Mouse (Mus musculus): ENCODE measurements around the gene Lrrc75b. TPM values are rescaled to one million over a fixed set of nuclear protein-coding genes. Genes with fewer than 3 reads are reported as not detected.

Gene Lrrc75b
- polyA plus RNA-seq, 1 experiment from 2014 or later = 1.2 TPM

- Histone ChIP-seq H3K9ac (ENCODE audit: low read depth, low read length) (no peak overlapping the region), H3K9me3 (ENCODE audit: control insufficient read depth) (0 out of 2 replicates have a peak, but pooled peaks cover 7% of the 10 kb centered on the region), H3K4me1 (replicated peaks; ENCODE audit: control insufficient read depth, insufficient read depth, low read length) (no peaks in the 10 kb centered on the region; the same call in 1 of the 2 replicates), H3K4me3 (ENCODE audit: low read depth, low read length) (no peak overlapping the region), H3K27ac (ENCODE audit: low read depth, low read length) (no peak overlapping the region), H3K27me3 (replicated peaks; ENCODE audit: control insufficient read depth, insufficient read depth, low read length) (no peaks in the 10 kb centered on the region), H3K4me2 (replicated peaks; ENCODE audit: low read depth) (no peak overlapping the region), H3K36me3 (ENCODE audit: control insufficient read depth, insufficient read depth) (no peaks in the 10 kb centered on the region)
- ATAC-seq = no peak
- 67% methylated on average over 7 of the region's 7 CpGs for WGBS
- no peak for TF ChIP-seq CTCF (IDR thresholded peaks at IDR 0.05; ENCODE audit: low read depth)
Observed at GRCm38 (mm10) chr10:75592585-75592984, 32.5 kb upstream of the Lrrc75b start.

- H3K9me3 ChIP-seq (ENCODE audit: control insufficient read depth) = no peaks in the 10 kb centered on the region
- no peak overlapping the region for H3K4me3 ChIP-seq (ENCODE audit: low read depth, low read length)
- no peak for ATAC-seq
- peak overlapping the region; percentile 57; the same call in 1 of the 2 replicates for H3K4me2 ChIP-seq (replicated peaks; ENCODE audit: low read depth)
- 69% methylated on average over 12 of the region's 12 CpGs for WGBS
- no peaks in the 10 kb centered on the region; the same call in 1 of the 2 replicates for H3K36me3 ChIP-seq (ENCODE audit: control insufficient read depth, insufficient read depth)
- H3K4me1 ChIP-seq (replicated peaks; ENCODE audit: control insufficient read depth, insufficient read depth, low read length) = no peaks in the 10 kb centered on the region; the same call in 1 of the 2 replicates
- H3K27me3 ChIP-seq (replicated peaks; ENCODE audit: control insufficient read depth, insufficient read depth, low read length) = no peaks in the 10 kb centered on the region
- TF ChIP-seq CTCF (IDR thresholded peaks at IDR 0.05; ENCODE audit: low read depth) = peak; percentile 32; the same call in 1 of the 2 replicates
- no peak overlapping the region for H3K9ac ChIP-seq (ENCODE audit: low read depth, low read length)
- no peak overlapping the region for H3K27ac ChIP-seq (ENCODE audit: low read depth, low read length)
Observed at GRCm38 (mm10) chr10:75591211-75591894, 31.2 kb upstream of the Lrrc75b start.

- H3K36me3 ChIP-seq (ENCODE audit: control insufficient read depth, insufficient read depth) = no peaks in the 10 kb centered on the region; the same call in 1 of the 2 replicates
- H3K4me2 ChIP-seq (replicated peaks; ENCODE audit: low read depth) = peak overlapping the region; percentile 57
- H3K27ac ChIP-seq (ENCODE audit: low read depth, low read length) = peak overlapping the region; percentile 68; the same call in 1 of the 2 replicates
- H3K9me3 ChIP-seq (ENCODE audit: control insufficient read depth) = no peaks in the 10 kb centered on the region
- H3K4me1 ChIP-seq (replicated peaks; ENCODE audit: control insufficient read depth, insufficient read depth, low read length) = no peaks in the 10 kb centered on the region; the same call in 1 of the 2 replicates
- 51% methylated on average over 16 of the region's 16 CpGs for WGBS
- H3K4me3 ChIP-seq (ENCODE audit: low read depth, low read length) = peak overlapping the region; percentile 31
- TF ChIP-seq CTCF (IDR thresholded peaks at IDR 0.05; ENCODE audit: low read depth) = no peak
- H3K9ac ChIP-seq (ENCODE audit: low read depth, low read length) = peak overlapping the region; percentile 31; the same call in 1 of the 2 replicates
- no peaks in the 10 kb centered on the region for H3K27me3 ChIP-seq (replicated peaks; ENCODE audit: control insufficient read depth, insufficient read depth, low read length)
- no peak for ATAC-seq
Observed at GRCm38 (mm10) chr10:75589651-75590050, 29.5 kb upstream of the Lrrc75b start.

- no peak for TF ChIP-seq CTCF (IDR thresholded peaks at IDR 0.05; ENCODE audit: low read depth)
- Histone ChIP-seq H3K27ac (ENCODE audit: low read depth, low read length) (peak within 1 kb of the TSS; percentile 68), H3K4me2 (replicated peaks; ENCODE audit: low read depth) (peak within 1 kb of the TSS; percentile 57), H3K9me3 (ENCODE audit: control insufficient read depth) (no peaks in the 10 kb centered on the region), H3K9ac (ENCODE audit: low read depth, low read length) (peak within 1 kb of the TSS; percentile 31; the same call in 1 of the 2 replicates), H3K4me3 (ENCODE audit: low read depth, low read length) (peak within 1 kb of the TSS; percentile 31), H3K27me3 (replicated peaks; ENCODE audit: control insufficient read depth, insufficient read depth, low read length) (no peaks in the 10 kb centered on the region), H3K36me3 (ENCODE audit: control insufficient read depth, insufficient read depth) (no peaks in the 10 kb centered on the region; the same call in 1 of the 2 replicates), H3K4me1 (replicated peaks; ENCODE audit: control insufficient read depth, insufficient read depth, low read length) (no peaks in the 10 kb centered on the region; the same call in 1 of the 2 replicates)
- WGBS = 29% methylated on average over 5 of the region's 5 CpGs
- no peak for ATAC-seq
Observed at GRCm38 (mm10) chr10:75589129-75589528, 29.0 kb upstream of the Lrrc75b start, which contains the start of gene Ggt5. Gene Ggt5, plus strand, starts transcription at chr10:75589340.

- H3K4me2 ChIP-seq (replicated peaks; ENCODE audit: low read depth) = no peak overlapping the region
- H3K36me3 ChIP-seq (ENCODE audit: control insufficient read depth, insufficient read depth) = no peaks in the 10 kb centered on the region; the same call in 1 of the 2 replicates
- WGBS = 41% methylated on average over 5 of the region's 5 CpGs
- H3K4me3 ChIP-seq (ENCODE audit: low read depth, low read length) = no peak overlapping the region
- no peak overlapping the region for H3K9ac ChIP-seq (ENCODE audit: low read depth, low read length)
- H3K4me1 ChIP-seq (replicated peaks; ENCODE audit: control insufficient read depth, insufficient read depth, low read length) = no peaks in the 10 kb centered on the region; the same call in 1 of the 2 replicates
- no peaks in the 10 kb centered on the region for H3K27me3 ChIP-seq (replicated peaks; ENCODE audit: control insufficient read depth, insufficient read depth, low read length)
- no peak overlapping the region for H3K27ac ChIP-seq (ENCODE audit: low read depth, low read length)
- no peak for ATAC-seq
- H3K9me3 ChIP-seq (ENCODE audit: control insufficient read depth) = no peaks in the 10 kb centered on the region
- TF ChIP-seq CTCF (IDR thresholded peaks at IDR 0.05; ENCODE audit: low read depth) = no peak
Observed at GRCm38 (mm10) chr10:75588336-75588735, 28.2 kb upstream of the Lrrc75b start.

- Histone ChIP-seq H3K36me3 (ENCODE audit: control insufficient read depth, insufficient read depth) (no peaks in the 10 kb centered on the region; the same call in 1 of the 2 replicates), H3K4me3 (ENCODE audit: low read depth, low read length) (no peak overlapping the region), H3K4me2 (replicated peaks; ENCODE audit: low read depth) (no peak overlapping the region), H3K9me3 (ENCODE audit: control insufficient read depth) (no peaks in the 10 kb centered on the region), H3K9ac (ENCODE audit: low read depth, low read length) (no peak overlapping the region), H3K27me3 (replicated peaks; ENCODE audit: control insufficient read depth, insufficient read depth, low read length) (no peaks in the 10 kb centered on the region), H3K4me1 (replicated peaks; ENCODE audit: control insufficient read depth, insufficient read depth, low read length) (no peaks in the 10 kb centered on the region; the same call in 1 of the 2 replicates), H3K27ac (ENCODE audit: low read depth, low read length) (no peak overlapping the region)
- TF ChIP-seq CTCF (IDR thresholded peaks at IDR 0.05; ENCODE audit: low read depth) = no peak
- no peak for ATAC-seq
- WGBS = 73% methylated on average over 4 of the region's 4 CpGs
Observed at GRCm38 (mm10) chr10:75587781-75588180, 27.7 kb upstream of the Lrrc75b start.
